Comparison of ENCODE assay signal across 20 mouse cellular contexts in genomic region chr1:78318089-78318760, GRCm38 (mm10). TPM values are rescaled to one million over a fixed set of nuclear protein-coding genes. Genes with fewer than 3 reads are reported as not detected.
DNase-seq lines count a peak whose midpoint lies in the region; ATAC-seq lines count a peak whose summit lies in the region.
"Had no signal": no experiment of that assay in that cellular context is flagged by ENCODE, and none has a peak within 500 bp of the region (broad histone marks: within the 10 kb centered on the region; RNA-seq: fewer than 3 reads in every experiment).

No protein-coding gene starts in this region.

- no peak for ATAC-seq in activated CD4-positive, CD25-positive, alpha-beta regulatory T cell, adult 4 months
- ATAC-seq: forebrain, embryonic 13.5 days; intestine, postnatal 0 days; liver, embryonic 12.5 days; liver, postnatal 0 days; midbrain, embryonic 16.5 days had no signal

- DNase-seq in cerebellum, adult 11-12 months = peak; percentile 36
- DNase-seq in cerebellum, postnatal 4 days (ENCODE audit: low spot score in 2 of 2) = no peak
- peak; percentile 80 for DNase-seq in adrenal gland, adult 2 months
- DNase-seq in adrenal gland, postnatal 25 days = peak; percentile 57
- DNase-seq in cerebellum, adult 9-11 months = peak; percentile 49
- no peak for DNase-seq in layer of hippocampus, adult 9-10 months (ENCODE audit: low spot score)
- no peak for DNase-seq in embryo, embryonic 11 days
- DNase-seq: gastrocnemius, postnatal 10 days; heart, postnatal 4 days; left cerebral cortex, postnatal 4 days; liver, postnatal 0 days; lung, postnatal 36 days; spleen, adult 18-20 months; thymus, postnatal 25 days had no signal

RNA-seq across cellular contexts. Expression of gene Sgpp2, which starts 8.1 kb away (rescaled TPM):
- total RNA-seq in adrenal gland, adult 2 months (2021) = 1 to 10 TPM in 1 of 2 experiments, under 1 TPM in 1; 0.86 to 2.1 TPM
- 1.1 and 1.2 TPM in 2 replicates for polyA plus RNA-seq in adrenal gland, adult 2 months (2012; rRNA removed)
- 0.79 and 0.90 TPM in 2 replicates for total RNA-seq in adrenal gland, postnatal 25 days (2021)
- polyA plus RNA-seq in activated CD4-positive, CD25-positive, alpha-beta regulatory T cell, adult 4 months (2017; shearing (Covaris generic)) = under 1 TPM; 0.52 to 0.69 TPM
- total RNA-seq: gastrocnemius, postnatal 10 days; megakaryocyte, adult 5-6 weeks had no signal

Comparison
In these comparisons a context has a peak if more than half of its experiments do, and no peak if none do; other contexts are left out.
1. DNase-seq: peak in cerebellum, adult 11-12 months (single experiment), adrenal gland, adult 2 months (single experiment), adrenal gland, postnatal 25 days (single experiment) and cerebellum, adult 9-11 months (single experiment); none in cerebellum, postnatal 4 days (0 of 2), layer of hippocampus, adult 9-10 months (single experiment) and embryo, embryonic 11 days (single experiment).